Mouse (Mus musculus) embryonic fibroblast, embryonic 13.5 days (primary cell): ENCODE measurements around the gene Bcl2l12.

ENCODE experiments used
- CTCF ChIP-seq: IDR thresholded peaks from 2 replicates; pipeline ENCODE4 v1.5.1; 2011; ENCODE audit warnings: mild to moderate bottlenecking, control low read depth, low read length, moderate library complexity, borderline replicate concordance; ENCODE audit not compliant: insufficient read depth
- POLR2A ChIP-seq: IDR thresholded peaks from 2 replicates; pipeline ENCODE4 v1.6.1; 2011; ENCODE audit warnings: low read depth, mild to moderate bottlenecking, control low read depth, low read length, moderate library complexity

GRCm38 (mm10) chr7:44998501-44998955 lies at the start of gene Bcl2l12:
- no peak for TF ChIP-seq CTCF
- TF ChIP-seq POLR2A, result peak; percentile 53
